Mouse (Mus musculus): ENCODE results near the gene D7Ertd443e.

The D7Ertd443e gene

GRCm38 (mm10) chr7:134385561-134385960 lies at the start of gene D7Ertd443e:
Gene D7Ertd443e, minus strand, starts transcription at chr7:134385661.
- DNase-seq (ENCODE audit: low spot score in 2 of 2), result no peak

DNA sequence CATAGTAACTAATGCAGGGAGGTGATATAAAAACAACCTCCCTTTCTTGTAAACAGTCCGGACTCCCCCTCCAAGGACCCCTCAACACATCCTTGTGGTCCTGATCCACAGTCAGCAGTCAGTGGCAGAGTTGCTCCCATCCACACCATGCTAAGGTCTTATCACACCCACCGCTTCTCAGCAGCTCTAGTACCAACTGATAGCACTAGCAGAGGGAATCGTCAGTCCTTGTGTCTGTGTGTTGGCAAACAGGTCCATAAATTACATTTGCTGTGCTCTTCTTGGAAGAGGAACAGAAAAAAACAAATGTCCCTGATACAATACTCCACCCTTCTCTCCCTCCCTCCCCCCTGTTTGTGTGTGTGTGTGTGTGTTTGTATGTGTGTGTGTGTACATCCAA lies 46.2 kb upstream of the D7Ertd443e start:
- DNase-seq (ENCODE audit: low spot score in 2 of 2), result no peak

DNA sequence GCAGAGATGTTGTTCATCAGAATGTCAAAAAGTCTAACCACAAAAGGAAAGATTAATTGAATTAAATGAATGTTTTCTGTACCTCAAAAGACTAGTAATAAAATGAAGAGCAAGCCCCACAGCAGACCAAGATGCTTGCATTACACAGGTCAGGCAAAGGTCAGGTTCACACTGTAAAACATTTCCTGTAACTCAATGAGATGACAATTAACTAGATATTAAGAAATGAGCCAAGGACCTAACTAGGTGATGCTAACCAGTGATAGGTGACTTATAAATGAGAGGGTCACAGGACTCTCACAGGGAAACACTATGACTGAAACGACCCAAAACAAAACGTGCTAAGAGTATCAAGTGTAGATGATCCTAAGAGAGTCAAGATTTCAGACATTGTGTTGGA lies 43.2 kb upstream of the D7Ertd443e start:
- no peak for DNase-seq (ENCODE audit: low spot score in 2 of 2)

- no peak for DNase-seq (ENCODE audit: low spot score in 2 of 2)
Measured at GRCm38 (mm10) chr7:134415014-134415413, 29.6 kb upstream of the D7Ertd443e start.

DNA sequence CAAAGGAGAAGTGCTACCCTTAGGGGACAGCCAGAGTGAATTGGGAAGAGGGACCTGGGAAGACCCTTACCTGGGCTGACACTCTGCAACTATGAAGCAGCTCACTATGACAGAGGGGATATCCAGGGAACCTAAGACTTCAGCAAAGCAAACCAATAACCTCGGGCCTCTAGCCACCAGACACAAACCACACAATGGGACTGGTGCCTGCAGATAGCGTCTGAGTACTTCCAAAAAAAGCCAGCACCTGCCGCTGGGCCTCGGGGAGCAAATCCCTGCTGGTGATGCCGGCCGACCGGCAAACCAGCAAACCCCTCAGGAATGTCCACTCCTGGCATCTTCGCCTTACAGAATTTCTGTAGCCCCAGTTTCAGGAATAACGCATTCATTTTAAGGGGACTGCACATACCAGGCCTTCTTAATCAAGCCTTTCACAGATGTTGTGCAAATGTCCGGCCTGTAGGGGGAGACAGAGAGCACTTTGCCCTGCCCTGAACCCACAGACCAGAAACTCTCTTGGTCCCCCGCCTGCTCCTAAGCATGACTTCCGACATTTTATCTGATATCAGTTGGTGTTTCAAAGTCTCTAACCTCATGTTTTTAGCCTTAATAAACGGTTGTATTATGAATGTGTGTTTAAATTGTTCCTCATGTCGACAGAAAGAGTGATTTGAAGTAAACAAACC lies 28.7 kb upstream of the D7Ertd443e start:
- no peak for DNase-seq (ENCODE audit: low spot score in 2 of 2)

- no peak for DNase-seq (ENCODE audit: low spot score in 2 of 2)
Measured at GRCm38 (mm10) chr7:134408641-134409040, 23.2 kb upstream of the D7Ertd443e start.

- DNase-seq (ENCODE audit: low spot score in 2 of 2), result no peak
Measured at GRCm38 (mm10) chr7:134400746-134401145, 15.3 kb upstream of the D7Ertd443e start.

GRCm38 (mm10) chr7:134396769-134397168 lies 11.3 kb upstream of the D7Ertd443e start:
- no peak for DNase-seq (ENCODE audit: low spot score in 2 of 2)

GRCm38 (mm10) chr7:134382791-134383190 lies 2.7 kb downstream of the D7Ertd443e start:
- no peak for DNase-seq (ENCODE audit: low spot score in 2 of 2)

DNA sequence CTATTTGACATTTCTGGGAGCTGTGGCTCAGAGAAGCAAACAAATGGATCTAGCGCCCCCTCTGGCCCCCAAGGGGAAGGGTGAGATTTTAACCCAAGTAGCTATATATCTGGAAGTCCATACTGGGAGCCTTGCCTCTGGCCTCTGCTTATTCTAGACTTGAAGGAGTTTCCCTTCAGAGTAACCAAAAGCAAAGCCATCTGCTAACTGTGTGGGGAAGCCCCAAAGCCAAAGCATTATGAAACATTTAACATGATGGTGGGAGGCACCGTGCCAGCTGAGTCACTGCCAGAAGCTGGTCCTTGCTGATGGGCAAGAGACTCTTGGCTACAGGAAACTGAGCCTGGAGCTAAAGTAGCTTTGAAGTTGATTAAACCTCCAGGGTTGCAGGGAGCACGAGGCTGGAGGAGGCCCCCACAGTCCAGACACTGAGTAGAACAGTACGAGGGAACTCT lies 4.0 kb downstream of the D7Ertd443e start:
- DNase-seq (ENCODE audit: low spot score in 2 of 2), result peak; percentile 6 to 35

DNA sequence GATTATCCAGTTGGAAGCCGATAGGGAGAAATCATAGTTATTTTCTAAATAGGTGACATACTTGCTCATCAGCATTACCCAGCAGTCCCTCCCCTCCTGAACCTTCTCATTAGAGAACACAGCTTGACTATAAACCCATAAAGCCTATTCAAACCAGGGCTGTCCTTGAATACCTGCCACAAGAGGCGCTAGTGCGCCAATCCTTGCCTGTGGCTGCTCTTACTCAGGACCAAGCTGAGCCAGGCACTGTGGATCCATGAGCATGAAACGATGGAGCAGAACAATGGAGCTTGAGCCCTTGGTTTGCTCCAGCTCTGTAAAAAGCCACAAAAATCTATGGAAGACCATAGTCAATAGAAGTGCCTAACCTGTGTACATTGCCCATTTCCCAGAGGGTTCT lies 7.2 kb downstream of the D7Ertd443e start:
- DNase-seq (ENCODE audit: low spot score in 2 of 2), result no peak

DNA sequence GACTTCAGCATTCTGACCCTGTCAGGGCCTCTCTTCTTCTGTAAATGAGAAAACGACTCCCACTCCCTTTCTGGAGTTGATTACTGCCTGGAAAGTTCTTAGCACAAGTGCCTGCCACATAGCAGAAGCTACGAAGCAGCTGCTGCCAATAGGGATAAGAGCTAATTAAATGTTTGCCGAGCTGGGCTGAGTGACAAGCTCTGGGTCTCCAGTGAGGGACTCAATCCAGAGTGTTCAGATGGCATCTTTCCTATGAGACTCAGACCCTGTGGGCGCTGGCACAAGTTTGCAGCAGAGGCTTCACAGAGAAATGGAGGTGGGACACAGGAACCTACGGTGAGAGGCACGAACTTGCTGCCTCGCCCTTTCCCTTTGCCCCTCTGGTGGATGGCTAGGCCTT lies 8.7 kb downstream of the D7Ertd443e start:
- DNase-seq (ENCODE audit: low spot score in 2 of 2), result no peak

GRCm38 (mm10) chr7:134372276-134372675 lies 13.2 kb downstream of the D7Ertd443e start:
- DNase-seq (ENCODE audit: low spot score in 2 of 2), result no peak

DNA sequence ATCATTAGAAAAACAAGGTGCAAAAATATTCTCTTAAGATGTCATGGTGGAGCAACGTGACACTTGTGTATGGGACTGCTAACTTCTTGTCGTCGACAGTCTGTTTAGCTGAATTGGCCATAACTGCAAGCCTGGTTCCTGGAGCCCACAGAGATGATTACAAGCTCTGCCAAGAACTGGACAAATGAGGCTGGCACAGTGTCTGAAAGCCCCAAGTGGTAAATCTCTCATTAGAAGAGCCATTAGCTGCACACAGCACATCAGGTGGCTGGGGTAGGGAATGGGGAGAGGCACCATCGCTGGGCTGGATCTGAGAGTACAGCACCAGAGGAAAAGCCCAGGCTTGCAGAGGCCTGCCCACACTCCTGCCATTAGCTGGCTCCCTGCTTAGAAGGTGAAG lies 16.2 kb downstream of the D7Ertd443e start:
- DNase-seq (ENCODE audit: low spot score in 2 of 2), result no peak

DNA sequence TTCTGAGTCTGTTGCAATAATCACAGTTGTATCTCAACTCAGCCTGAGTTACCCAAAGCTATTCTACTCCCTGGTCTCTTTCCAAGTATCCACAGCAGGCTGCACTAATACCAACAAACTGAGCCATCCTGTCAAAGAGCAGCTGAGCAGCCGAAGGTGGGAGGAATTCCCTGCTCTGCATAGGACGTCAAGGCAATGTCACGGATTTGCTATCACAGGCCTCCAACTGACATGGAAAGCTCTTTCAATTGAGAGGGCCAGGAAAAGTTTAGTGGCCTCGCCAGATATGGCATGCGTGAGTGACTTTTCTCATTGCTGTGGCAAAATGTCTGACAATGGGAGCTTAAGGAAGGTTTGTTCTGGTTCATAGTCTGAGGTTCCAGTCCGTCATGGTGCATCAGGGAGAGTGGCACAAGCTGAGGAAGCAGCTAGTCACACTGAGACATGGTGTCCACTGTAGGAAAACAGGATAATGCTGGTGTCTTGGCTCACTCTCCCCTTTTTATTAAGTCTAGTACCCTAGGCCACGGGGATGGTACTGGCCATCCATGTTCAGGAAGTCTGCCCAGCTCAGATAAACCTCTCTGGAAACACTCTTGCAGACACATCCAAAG lies 23.1 kb downstream of the D7Ertd443e start:
- no peak for DNase-seq (ENCODE audit: low spot score in 2 of 2)

GRCm38 (mm10) chr7:134348825-134349224 lies 36.6 kb downstream of the D7Ertd443e start:
- DNase-seq (ENCODE audit: low spot score in 2 of 2), result no peak

DNA sequence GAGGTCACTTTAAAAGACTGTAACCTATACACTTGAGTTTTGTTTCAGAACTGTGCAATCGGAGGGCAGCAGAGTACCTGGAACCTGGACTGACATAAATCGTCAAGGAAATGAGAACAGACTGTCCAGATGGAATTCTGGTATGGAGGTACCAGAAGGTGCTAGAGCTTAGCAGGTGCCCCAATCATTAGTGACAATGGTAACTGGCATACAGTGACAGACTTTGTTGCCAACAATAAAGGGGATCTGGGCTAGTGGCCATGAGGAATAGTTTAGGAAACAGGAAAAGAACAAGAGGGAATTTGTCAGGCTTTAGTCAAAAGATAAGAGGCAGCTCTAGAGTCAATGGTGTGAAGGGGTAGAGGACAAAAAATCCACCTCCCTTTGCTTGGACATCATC lies 43.3 kb downstream of the D7Ertd443e start:
- DNase-seq (ENCODE audit: low spot score in 2 of 2), result no peak

GRCm38 (mm10) chr7:134335951-134336350 lies 49.5 kb downstream of the D7Ertd443e start:
- no peak for DNase-seq (ENCODE audit: low spot score in 2 of 2)

GRCm38 (mm10) chr7:134320979-134321378 lies 64.5 kb downstream of the D7Ertd443e start:
- no peak for DNase-seq (ENCODE audit: low spot score in 2 of 2)

DNA sequence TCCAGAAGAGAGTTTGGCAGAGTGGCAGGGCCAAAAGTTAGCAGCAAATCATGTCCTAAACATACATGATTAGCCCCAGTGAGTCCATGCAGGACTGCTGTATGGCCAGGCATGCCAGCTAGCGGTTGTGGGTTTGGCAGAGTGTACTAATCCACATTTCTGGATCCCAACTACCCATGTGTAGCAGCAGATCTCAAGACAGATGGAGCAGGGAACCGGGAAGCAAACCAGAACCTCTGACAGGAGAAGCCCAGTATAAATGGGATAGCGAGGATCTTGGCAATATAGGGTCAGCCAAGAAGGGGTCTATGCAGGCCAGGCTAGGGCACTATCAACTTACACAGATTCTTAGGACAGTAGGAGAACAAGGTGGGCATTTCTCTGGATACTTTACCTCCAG lies 83.4 kb downstream of the D7Ertd443e start:
- no peak for DNase-seq (ENCODE audit: low spot score in 2 of 2)

- no peak for DNase-seq (ENCODE audit: low spot score in 2 of 2)
Measured at GRCm38 (mm10) chr7:134301285-134301684, 84.2 kb downstream of the D7Ertd443e start.

DNA sequence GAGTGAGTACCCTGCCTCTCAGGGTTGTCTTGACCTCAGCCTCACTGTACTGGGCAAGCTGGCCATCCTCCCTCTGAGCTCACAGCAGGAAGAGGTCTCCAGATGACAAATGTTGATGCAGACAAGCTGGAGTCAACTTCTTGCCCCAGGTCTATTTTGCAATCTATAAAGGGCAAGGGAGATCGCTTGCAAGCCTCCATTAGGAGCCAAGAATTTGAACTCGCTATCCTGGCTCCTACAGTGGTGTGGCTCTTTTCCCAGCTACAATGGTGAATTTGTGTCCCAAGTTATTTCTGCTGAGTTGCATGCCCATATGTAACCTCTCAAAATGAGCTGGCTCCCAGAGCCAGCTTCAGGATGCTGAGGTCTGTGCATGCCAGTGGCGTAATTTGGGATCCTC lies 92.7 kb downstream of the D7Ertd443e start:
- DNase-seq (ENCODE audit: low spot score in 2 of 2), result peak in 1 of 2 experiments; percentile 7

- DNase-seq (ENCODE audit: low spot score in 2 of 2), result no peak
Measured at GRCm38 (mm10) chr7:134289611-134290301, 95.7 kb downstream of the D7Ertd443e start.

Data from spleen, postnatal 36 days (tissue).